Mouse (Mus musculus) olfactory bulb, adult 2 months (tissue): ENCODE data around the gene Tlr2. TPM values are rescaled to one million over a fixed set of nuclear protein-coding genes. Genes with fewer than 3 reads are reported as not detected.

Source experiments
- H3K27ac ChIP-seq: fragments of 200-500 bp; 2 replicates; pipeline ENCODE4 v1.5.1; 2012; ENCODE audit warnings: low read depth, low read length; ENCODE audit not compliant: insufficient read depth
- H3K4me1 ChIP-seq: fragments of 200-500 bp; 2 replicates; pipeline ENCODE4 v1.6.1; 2012; ENCODE audit warnings: low read length; ENCODE audit not compliant: control insufficient read depth, insufficient read depth
- H3K4me3 ChIP-seq: fragments of 200-500 bp; 2 replicates; pipeline ENCODE4 v1.5.1; 2012; ENCODE audit warnings: mild to moderate bottlenecking, low read depth, low read length, moderate library complexity; ENCODE audit not compliant: insufficient read depth
- CTCF ChIP-seq: fragments of 200-500 bp; IDR thresholded peaks from 2 replicates; pipeline ENCODE4 v1.5.1; 2012; ENCODE audit warnings: low read depth, mild to moderate bottlenecking, low read length, moderate library complexity; ENCODE audit not compliant: insufficient read depth
- POLR2A ChIP-seq: fragments of 200-500 bp; IDR thresholded peaks from 2 replicates; pipeline ENCODE4 v1.6.1; 2012; ENCODE audit warnings: mild to moderate bottlenecking, low read depth, low read length, moderate library complexity; ENCODE audit not compliant: insufficient read depth
- WGBS: fragments of 180-500 bp; shearing (Covaris S2); methylation state at CpG from one replicate; pipeline ENCODE4 v1.1.7; 2018; 5-methylcytosine and 5-hydroxymethylcytosine counted together
- polyA plus RNA-seq: library from polyadenylated mRNA; stranded (reverse); fragments of >200 nt; gene quantifications from 2 replicates; pipeline ENCODE4 v1.2.4, GENCODE M21; 2012; ENCODE audit warnings: low replicate concordance; ENCODE audit not compliant: missing spikeins, insufficient read depth, insufficient read length

Tlr2 gene
- polyA plus RNA-seq, 1 experiment = not detected

GRCm38 (mm10) chr3:83836685-83837084 lies 4.9 kb downstream of the Tlr2 start:
- WGBS = 86% methylated on average over 15 of the region's 15 CpGs
- Histone ChIP-seq H3K4me3 (no peak overlapping the region), H3K4me1 (peaks cover 15% of the 10 kb centered on the region), H3K27ac (no peak overlapping the region)
- TF ChIP-seq CTCF = no peak
- no peak for TF ChIP-seq POLR2A

- 37% methylated on average over 5 of the region's 5 CpGs for WGBS
- TF ChIP-seq CTCF (no peak), POLR2A (no peak)
- no peaks in the 10 kb centered on the region for H3K4me1 ChIP-seq
- H3K4me3 ChIP-seq = no peak overlapping the region
- H3K27ac ChIP-seq = no peak overlapping the region
Observed at GRCm38 (mm10) chr3:83828145-83828611, 13.4 kb downstream of the Tlr2 start.

GRCm38 (mm10) chr3:83827684-83828083 lies 13.9 kb downstream of the Tlr2 start:
- TF ChIP-seq CTCF = no peak
- no peak for TF ChIP-seq POLR2A
- 89% methylated on average over 9 of the region's 9 CpGs for WGBS

GRCm38 (mm10) chr3:83823774-83824173 lies 17.8 kb downstream of the Tlr2 start:
- Histone ChIP-seq H3K4me1 (no peaks in the 10 kb centered on the region), H3K27ac (no peak overlapping the region), H3K4me3 (no peak overlapping the region)
- TF ChIP-seq CTCF (no peak), POLR2A (no peak)
- 88% methylated on average over 4 of the region's 4 CpGs for WGBS

More at GRCm38 (mm10) chr3:83827684-83828083, 13.9 kb downstream of the Tlr2 start:
- H3K4me3 ChIP-seq = no peak overlapping the region
- no peaks in the 10 kb centered on the region for H3K4me1 ChIP-seq
- no peak overlapping the region for H3K27ac ChIP-seq

- H3K4me1 ChIP-seq = no peaks in the 10 kb centered on the region
- no peak for TF ChIP-seq POLR2A
- no peak for TF ChIP-seq CTCF
- WGBS = 84% methylated on average over 4 of the region's 4 CpGs
- no peak overlapping the region for H3K27ac ChIP-seq
- no peak overlapping the region for H3K4me3 ChIP-seq
Observed at GRCm38 (mm10) chr3:83816372-83816925, 25.1 kb downstream of the Tlr2 start.

- Histone ChIP-seq H3K27ac (no peak overlapping the region), H3K4me3 (no peak overlapping the region), H3K4me1 (no peaks in the 10 kb centered on the region)
- TF ChIP-seq CTCF (no peak), POLR2A (no peak)
Observed at GRCm38 (mm10) chr3:83812863-83813262, 28.7 kb downstream of the Tlr2 start.

GRCm38 (mm10) chr3:83811987-83812386 lies 29.6 kb downstream of the Tlr2 start:
- TF ChIP-seq POLR2A (no peak), CTCF (no peak)
- Histone ChIP-seq H3K27ac (no peak overlapping the region), H3K4me3 (no peak overlapping the region), H3K4me1 (no peaks in the 10 kb centered on the region)
- 68% methylated on average over 7 of the region's 7 CpGs for WGBS

- 90% methylated on average over 12 of the region's 12 CpGs for WGBS
- TF ChIP-seq POLR2A (no peak), CTCF (no peak)
- H3K4me3 ChIP-seq = no peak overlapping the region
- no peaks in the 10 kb centered on the region for H3K4me1 ChIP-seq
- no peak overlapping the region for H3K27ac ChIP-seq
Observed at GRCm38 (mm10) chr3:83808483-83808882, 33.1 kb downstream of the Tlr2 start.

GRCm38 (mm10) chr3:83801649-83802155 lies 39.9 kb downstream of the Tlr2 start:
- Histone ChIP-seq H3K4me1 (0 out of 2 replicates have a peak, but pooled peaks cover 4% of the 10 kb centered on the region), H3K4me3 (no peak overlapping the region), H3K27ac (no peak overlapping the region)
- over 99% methylated on average over 4 of the region's 4 CpGs for WGBS
- TF ChIP-seq POLR2A (no peak), CTCF (no peak)
